Mouse (Mus musculus) CH12.LX (cell line): ENCODE results near the gene Acbd4.

Experiments used
- CTCF ChIP-seq, 2 experiments: IDR thresholded peaks in 1 of 2; conservative IDR thresholded peaks in 1 of 2; 2 replicates each; pipeline ENCODE4 v1.5.1; 2011 to 2012; ENCODE audit warnings: low read depth in 2 of 2, low read length in 2 of 2, improper control_type of control experiment in 1 of 2, inconsistent platforms in 1 of 2, mild to moderate bottlenecking in 1 of 2, moderate library complexity in 1 of 2
- ETS1 ChIP-seq: conservative IDR thresholded peaks from 2 replicates; pipeline ENCODE4 v1.6.1; 2012; ENCODE audit warnings: low read depth, mild to moderate bottlenecking, inconsistent platforms, low read length, improper control_type of control experiment, moderate library complexity
- HCFC1 ChIP-seq: IDR thresholded peaks from 2 replicates; pipeline ENCODE4 v1.6.1; 2012; ENCODE audit warnings: low read depth, mild to moderate bottlenecking, inconsistent platforms, low read length, improper control_type of control experiment
- MAFK ChIP-seq: IDR thresholded peaks from 2 replicates; pipeline ENCODE4 v1.6.1; 2011; ENCODE audit warnings: low read length, improper control_type of control experiment; ENCODE audit not compliant: insufficient replicate concordance
- POLR2A ChIP-seq: IDR thresholded peaks from 2 replicates; pipeline ENCODE4 v1.6.1; 2011; ENCODE audit warnings: low read depth, mild to moderate bottlenecking, improper control_type of control experiment, low read length
- USF1 ChIP-seq: IDR thresholded peaks from 2 replicates; pipeline ENCODE4 v1.6.1; 2014; ENCODE audit warnings: low read depth, mild to moderate bottlenecking, inconsistent platforms, low read length, improper control_type of control experiment
- USF2 ChIP-seq: conservative IDR thresholded peaks from 2 replicates; pipeline ENCODE4 v1.6.1; 2011; ENCODE audit warnings: low read depth, low read length, improper control_type of control experiment
- ZKSCAN1 ChIP-seq: IDR thresholded peaks from 2 replicates; pipeline ENCODE4 v1.6.1; 2012; ENCODE audit warnings: low read depth, inconsistent platforms, low read length, improper control_type of control experiment, borderline replicate concordance

- TF ChIP-seq USF1: no peak
- peak; percentile 58 for TF ChIP-seq POLR2A
- peak; percentile 56 for TF ChIP-seq HCFC1
- TF ChIP-seq USF2: no peak
- peak; percentile 49; the same call in 1 of the 2 replicates for TF ChIP-seq ETS1
- no peak for TF ChIP-seq CTCF (conservative IDR thresholded peaks at IDR 0.05 in 1 of 2, IDR thresholded peaks at IDR 0.05 in 1 of 2; ENCODE audit: low read depth in 2 of 2, low read length in 2 of 2)
- TF ChIP-seq MAFK: peak; percentile 20; the same call in 1 of the 2 replicates
- TF ChIP-seq ZKSCAN1: no peak
Observed at GRCm38 (mm10) chr11:103101866-103102501, 502 bp downstream of the Acbd4 start.
